Mouse (Mus musculus): Measurements from ENCODE around the gene Zc3h12c.
"Not testable (repeated sequence)": the region's sequence is repeated elsewhere in the genome, so short reads cannot be mapped to it uniquely, and the experiment has no call there.

The Zc3h12c gene

DNA sequence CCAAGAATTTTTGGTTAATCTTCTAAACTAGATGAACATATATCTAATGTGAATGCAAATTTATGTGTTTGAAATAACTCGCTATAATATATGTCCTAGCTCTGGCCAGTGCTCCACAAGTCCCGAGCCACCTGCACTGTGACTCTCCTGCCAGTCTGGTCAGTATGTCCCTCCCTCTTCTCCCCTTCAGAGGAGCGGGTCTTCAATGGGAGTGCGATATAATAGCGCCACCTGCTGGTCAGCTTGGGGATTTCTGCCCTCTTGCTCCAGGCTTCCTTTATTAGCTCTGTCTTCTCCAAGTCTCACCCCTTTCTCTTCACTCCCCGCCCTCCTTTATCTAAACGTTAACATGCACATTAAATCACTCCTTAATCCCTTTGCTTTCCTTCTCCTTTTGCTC is 69.8 kb downstream of the Zc3h12c start:
- DNase-seq: peak; percentile 87

DNA sequence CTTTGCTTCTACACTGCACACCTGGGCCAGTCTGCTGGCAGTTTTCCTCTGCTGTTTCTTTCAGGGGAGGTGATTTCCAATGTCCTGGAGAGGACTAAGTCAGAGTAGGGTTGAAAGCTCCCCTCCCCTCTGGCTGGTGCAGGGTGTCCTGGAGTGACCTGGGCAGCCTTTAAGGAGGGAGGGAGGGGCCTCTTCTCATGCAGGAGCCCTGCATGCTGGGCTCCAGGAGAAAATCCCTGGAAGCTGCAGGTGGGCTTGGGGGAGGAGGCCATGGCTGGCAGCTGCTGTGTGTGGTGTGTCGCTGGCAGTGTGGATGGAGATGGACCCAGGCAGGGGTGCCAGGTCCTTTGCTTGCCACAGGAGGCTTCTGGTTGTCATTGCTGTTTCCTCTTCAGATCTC is 71.0 kb downstream of the Zc3h12c start:
- DNase-seq: no peak

DNA sequence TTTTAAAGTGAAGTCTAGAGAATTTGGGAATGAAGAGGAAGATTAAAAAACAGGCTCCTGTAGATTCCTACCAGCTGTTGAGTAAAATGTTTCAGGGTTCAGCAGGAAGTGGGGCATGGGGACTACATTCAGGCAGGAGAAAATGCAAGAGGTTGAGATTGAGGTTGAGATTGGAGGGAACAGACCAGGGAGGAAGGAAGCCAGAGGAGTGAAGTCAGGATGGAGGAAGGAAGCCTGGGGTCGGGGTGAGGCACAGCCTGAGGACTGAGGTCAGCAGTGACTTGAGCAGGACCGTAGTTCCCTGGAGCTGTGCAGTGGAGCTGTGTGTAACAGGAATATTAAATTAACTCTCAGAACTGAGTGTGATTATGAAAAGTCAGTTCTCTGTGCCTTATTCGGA is 72.7 kb downstream of the Zc3h12c start:
- no peak for DNase-seq

DNA sequence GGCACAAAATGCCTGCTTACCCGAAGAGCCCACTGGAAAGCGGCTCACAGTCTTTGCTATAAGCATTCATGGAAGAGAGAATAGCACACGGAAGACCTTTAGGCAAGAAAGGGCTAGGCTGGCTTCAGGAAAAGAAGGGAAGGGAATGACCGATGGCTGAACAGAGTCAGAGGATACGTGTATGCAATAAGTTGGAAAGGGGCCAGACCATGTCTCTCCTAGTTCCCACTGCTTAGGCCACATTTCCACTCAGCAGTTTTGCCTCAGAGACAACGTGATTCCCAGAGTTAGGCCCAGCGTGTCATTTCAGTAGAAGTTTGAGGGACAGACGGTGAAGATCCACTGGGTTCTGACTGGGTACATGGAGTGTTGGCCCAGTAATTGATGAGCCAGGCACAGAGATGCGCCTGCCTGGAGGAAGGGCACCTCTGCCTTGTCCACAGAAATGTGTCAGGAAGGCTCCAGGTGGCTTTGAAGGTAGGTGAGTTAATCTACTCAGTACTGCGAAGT is 73.8 kb downstream of the Zc3h12c start:
- DNase-seq: no peak

DNA sequence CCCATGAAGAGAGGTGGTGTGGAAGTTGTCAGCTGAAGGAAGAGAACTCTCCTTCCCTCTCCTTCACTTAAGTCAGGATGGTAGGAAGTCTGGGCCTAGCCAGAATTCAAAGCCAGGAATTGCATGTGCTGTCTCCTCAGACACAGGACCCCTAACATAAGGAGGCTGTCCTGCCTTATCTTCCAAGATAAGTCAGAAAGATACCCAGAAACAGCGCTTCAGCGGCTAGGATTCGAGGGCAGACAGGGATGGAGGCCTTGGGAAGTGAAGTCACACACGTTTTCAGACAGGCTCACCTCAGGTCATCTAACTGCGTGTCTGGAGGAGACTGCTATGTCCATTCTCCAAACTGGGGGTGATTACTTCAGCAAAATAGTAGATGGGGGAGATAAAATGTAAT is 74.4 kb downstream of the Zc3h12c start:
- DNase-seq: no peak

DNA sequence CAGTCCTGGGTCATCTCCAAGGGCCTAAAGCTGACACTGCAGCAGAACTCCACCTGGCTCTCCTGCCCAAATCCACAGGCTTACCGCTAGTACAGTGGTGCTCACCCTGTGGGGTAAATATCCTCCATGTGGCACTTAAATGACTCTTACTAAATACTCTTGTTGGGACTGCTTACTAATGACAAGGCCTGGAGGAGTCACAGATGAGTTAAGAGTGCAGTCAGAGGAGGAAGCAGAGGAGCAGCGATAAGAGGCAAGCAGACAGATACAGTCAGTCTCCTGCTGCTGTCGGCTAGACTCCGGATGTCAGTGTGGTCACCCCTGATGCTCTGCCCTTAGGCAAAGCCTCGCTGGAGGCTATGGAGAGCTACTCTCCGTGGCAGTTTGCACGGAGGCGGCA is 75.3 kb downstream of the Zc3h12c start:
- DNase-seq: no peak

DNA sequence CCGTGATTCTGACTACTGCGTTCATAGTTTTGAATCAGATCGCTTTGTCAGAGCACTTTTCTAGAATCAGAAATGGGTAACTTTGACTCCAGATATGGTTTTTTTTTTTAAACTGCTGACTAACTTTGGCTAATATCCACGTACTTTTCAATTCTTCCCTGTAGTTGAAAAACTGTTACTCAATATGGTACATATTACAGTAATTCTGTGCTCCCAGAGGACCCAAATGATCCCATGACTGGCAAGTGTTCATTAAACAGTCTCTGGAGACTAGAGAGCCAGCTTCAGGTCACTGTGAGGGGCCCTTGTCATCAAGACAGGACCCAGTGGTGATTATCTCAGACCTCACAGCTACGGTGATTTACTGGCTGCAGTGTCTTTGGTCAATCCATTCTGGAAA is 76.1 kb downstream of the Zc3h12c start:
- no peak for DNase-seq

DNA sequence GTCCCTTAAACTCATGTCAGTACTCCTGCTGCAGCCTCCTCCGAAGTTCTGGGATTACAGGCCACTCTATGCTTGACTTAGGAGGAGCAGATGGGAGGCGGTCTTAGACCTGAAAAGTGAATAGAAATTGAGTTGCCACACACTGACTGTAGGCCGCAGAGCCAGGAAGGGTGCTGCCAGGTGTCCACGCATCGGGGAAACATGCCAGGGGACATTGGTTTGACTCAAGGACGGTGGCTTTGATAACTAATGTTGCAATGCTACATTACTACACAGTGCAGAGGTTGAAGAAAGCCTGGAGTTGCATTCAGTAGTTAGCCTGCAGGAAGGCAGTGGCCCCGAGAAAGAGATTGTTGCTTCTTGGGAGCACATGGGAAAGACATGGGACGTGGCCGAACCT is 76.6 kb downstream of the Zc3h12c start:
- DNase-seq: no peak

DNA sequence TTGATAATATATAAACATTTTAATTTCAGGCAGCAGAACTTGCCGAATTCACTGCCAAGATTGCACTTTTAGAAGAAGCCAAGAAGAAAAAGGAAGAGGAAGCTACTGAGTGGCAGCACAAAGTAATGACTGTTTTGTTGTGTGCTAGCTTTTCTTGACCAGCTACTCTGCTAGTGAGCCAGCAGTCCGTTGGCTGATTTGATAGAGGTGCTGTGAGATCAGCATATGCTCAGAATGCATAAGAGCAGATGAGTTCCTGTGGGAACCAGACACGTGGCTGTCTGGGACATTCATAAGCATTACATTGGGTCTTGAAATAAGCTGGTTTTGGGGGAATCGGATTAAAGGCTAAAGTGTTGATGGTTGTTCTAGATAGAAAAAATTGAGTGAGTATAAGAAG is 86.0 kb downstream of the Zc3h12c start:
- DNase-seq: no peak

DNA sequence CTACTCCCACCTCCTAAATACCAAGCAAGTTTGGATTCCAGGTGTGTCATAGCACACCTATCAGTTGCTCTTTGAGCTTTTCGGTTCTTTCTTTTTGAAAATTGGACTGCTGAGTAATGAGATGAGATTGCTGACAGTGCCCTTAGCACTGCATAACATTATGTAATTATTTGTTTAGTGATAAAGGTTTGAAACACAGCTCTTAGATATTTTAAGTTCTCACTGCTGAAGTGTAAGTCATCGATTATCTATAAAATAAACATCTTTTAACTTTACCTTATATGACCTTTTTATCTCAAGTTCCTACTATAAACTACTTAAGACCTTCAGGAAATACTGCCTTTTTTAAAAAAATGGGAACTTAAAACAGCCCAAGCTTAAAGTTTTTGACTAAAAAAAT is 86.4 kb downstream of the Zc3h12c start:
- DNase-seq: no peak

DNA sequence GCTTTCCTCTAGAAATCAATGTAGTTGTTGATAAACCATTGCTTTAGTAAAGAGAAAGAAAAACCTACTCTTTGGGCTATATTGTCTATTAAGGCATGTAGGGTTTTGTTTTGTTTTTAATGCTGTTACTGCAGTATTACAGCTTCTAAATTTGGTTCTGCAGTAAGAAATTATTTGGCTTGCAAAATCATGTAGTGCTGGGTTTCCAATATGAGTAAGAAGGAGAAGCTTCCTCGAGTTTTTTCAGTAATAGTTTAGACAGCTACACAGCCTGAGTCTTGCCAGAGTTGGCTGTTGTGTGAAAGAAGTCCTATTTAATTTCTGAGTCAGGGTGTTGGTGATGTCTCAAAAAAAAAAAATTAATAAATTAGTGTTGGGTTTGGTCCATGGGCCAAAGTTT is 90.7 kb downstream of the Zc3h12c start:
- no peak for DNase-seq

DNA sequence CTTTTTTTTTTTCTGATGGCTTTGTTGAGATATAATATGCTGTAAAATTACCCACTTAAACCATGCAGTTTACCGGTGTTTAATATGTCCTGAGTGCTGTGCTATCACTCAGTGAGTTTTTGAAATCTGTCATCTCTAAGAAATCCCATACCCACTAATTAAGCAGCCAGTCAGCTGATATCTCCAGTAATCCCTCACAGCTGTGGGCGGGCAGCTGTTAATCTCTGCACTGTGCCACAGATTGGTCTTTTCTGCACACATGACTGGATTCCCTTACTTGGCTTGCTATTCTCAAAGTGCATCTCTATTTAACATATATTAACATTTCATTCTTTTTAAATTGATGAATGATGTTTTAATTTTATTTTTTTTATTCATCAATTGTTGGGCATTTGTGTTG is 92.3 kb downstream of the Zc3h12c start:
- DNase-seq: no peak

DNA sequence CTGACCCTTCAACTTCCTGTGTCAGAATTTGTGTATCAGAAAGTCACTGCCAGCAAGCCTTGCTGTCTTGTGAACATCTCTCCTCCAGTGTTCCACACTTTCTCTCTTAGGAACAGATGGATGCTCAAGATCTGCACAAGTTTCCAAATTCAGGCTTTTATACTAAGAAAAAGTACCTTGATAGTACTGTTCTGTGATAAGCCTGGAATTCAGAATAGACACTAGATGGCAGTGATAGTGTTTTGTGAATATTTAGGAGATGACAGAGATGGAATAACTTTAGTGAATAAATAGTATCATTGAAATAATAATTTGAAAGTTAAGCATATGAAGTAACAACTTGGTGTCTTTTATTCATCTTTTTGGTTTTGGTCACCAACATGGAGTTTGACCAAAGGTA is 96.2 kb downstream of the Zc3h12c start:
- no peak for DNase-seq

DNA sequence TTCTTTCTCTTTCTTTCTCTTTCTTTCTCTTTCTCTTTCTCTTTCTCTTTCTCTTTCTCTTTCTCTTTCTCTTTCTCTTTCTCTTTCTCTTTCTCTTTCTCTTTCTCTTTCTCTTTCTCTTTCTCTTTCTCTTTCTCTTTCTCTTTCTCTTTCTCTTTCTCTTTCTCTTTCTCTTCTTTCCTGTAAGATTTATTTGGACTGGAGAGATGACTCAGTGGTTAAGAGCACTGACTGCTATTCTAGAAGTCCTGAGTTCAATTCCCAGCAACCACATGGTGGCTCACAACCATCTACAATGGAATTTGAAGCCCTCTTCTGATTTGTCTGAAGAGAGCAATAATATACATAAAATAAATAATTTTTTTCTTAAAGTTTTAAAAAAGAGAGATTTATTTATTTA is 97.0 kb downstream of the Zc3h12c start:
- DNase-seq: not testable (repeated sequence)

DNA sequence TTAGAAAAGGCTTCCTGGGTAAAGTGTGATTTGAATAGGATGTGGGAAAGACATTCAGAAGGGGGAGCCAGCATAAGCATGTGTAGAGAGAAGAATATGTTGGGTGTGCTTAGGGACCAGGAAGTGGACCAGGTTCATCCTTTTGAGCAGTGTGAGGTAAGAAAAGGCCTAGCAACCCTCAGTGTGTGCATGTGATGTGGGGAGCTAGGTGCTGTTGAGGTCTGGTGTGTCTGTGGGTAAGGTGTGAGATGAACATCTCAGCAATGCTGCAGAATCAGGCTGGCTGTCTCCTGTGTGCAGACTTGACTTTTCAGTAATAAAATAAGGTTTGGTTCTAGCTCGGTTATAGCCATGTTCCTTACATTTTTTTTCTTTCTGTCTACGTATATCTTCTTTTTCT is 98.3 kb downstream of the Zc3h12c start:
- no peak for DNase-seq
